Mouse (Mus musculus) pancreas, adult 10 weeks (tissue): ENCODE results near the gene 0610037L13Rik. TPM values are rescaled to one million over a fixed set of nuclear protein-coding genes. Genes with fewer than 3 reads are reported as not detected.

Experiments used
- polyA plus RNA-seq: library from polyadenylated mRNA; stranded (reverse); fragments of 350-450 nt; fragmentation: Illumina TruSeq; extraction: RNeasy Lipid Tissue Mini Kit (QIAGEN cat#74804); gene quantifications from one replicate; pipeline ENCODE4 v1.2.3, GENCODE M21; 2015; ENCODE audit warnings: low read depth, low replicate concordance; ENCODE audit not compliant: insufficient read depth

The 0610037L13Rik gene
- polyA plus RNA-seq: 24.7 TPM

GRCm38 (mm10) chr4:107889731-107890432 is at the start of gene 0610037L13Rik:
TSS of gene 0610037L13Rik (plus strand) at chr4:107889813.

GRCm38 (mm10) chr4:107879254-107880050 is 10.2 kb upstream of the 0610037L13Rik start, which contains the start of gene Magoh:
TSS of gene Magoh (plus strand) at chr4:107879755.

GRCm38 (mm10) chr4:107923145-107923802 is 33.7 kb downstream of the 0610037L13Rik start, which contains the start of gene Cpt2:
TSS of gene Cpt2 (minus strand) at chr4:107923610.

Other genes with a start within 250 kb of the 0610037L13Rik start
- not detected for gene Dmrtb1, start 205.6 kb upstream of the 0610037L13Rik start, polyA plus RNA-seq
- gene Lrp8, start 87.6 kb upstream of the 0610037L13Rik start, polyA plus RNA-seq: 1.6 TPM
- 17.0 TPM for gene Magoh, start 10.1 kb upstream of the 0610037L13Rik start, polyA plus RNA-seq
- gene Cpt2, start 33.8 kb downstream of the 0610037L13Rik start, polyA plus RNA-seq: 12.1 TPM
- 0.26 TPM for gene Slc1a7, start 78.5 kb downstream of the 0610037L13Rik start, polyA plus RNA-seq
- gene Podn, start 206.6 kb downstream of the 0610037L13Rik start, polyA plus RNA-seq: 10.8 TPM